Mouse (Mus musculus) lung, postnatal 4 days (tissue): ENCODE results near the gene Gm5244.

Experiments
- DNase-seq, 2 experiments: peaks; one replicate each; pipeline ENCODE4 v3.0.0; 2021

The Gm5244 gene

GRCm38 (mm10) chr19:12846382-12846781, at the start of gene Gm5244:
Gene Gm5244, plus strand, starts transcription at chr19:12846682.
- no peak for DNase-seq

GRCm38 (mm10) chr19:12797071-12797470, 49.4 kb upstream of the Gm5244 start:
- peak in 1 of 2 experiments; percentile 25 for DNase-seq

GRCm38 (mm10) chr19:12798404-12798803, 48.1 kb upstream of the Gm5244 start:
- peak in 1 of 2 experiments; percentile 23 for DNase-seq

- no peak for DNase-seq
Measured at GRCm38 (mm10) chr19:12799081-12799480, 47.4 kb upstream of the Gm5244 start.

- no peak for DNase-seq
Measured at GRCm38 (mm10) chr19:12800621-12801020, 45.9 kb upstream of the Gm5244 start.

- DNase-seq: no peak
Measured at GRCm38 (mm10) chr19:12801046-12801445, 45.4 kb upstream of the Gm5244 start.

- DNase-seq: no peak
Measured at GRCm38 (mm10) chr19:12802830-12803229, 43.7 kb upstream of the Gm5244 start.

- DNase-seq: no peak
Measured at GRCm38 (mm10) chr19:12804237-12804636, 42.2 kb upstream of the Gm5244 start.

GRCm38 (mm10) chr19:12805730-12806129, 40.8 kb upstream of the Gm5244 start:
- no peak for DNase-seq

- no peak for DNase-seq
Measured at GRCm38 (mm10) chr19:12806214-12806613, 40.3 kb upstream of the Gm5244 start.

GRCm38 (mm10) chr19:12812644-12813364, 33.7 kb upstream of the Gm5244 start:
- DNase-seq: no peak

- DNase-seq: no peak
Measured at GRCm38 (mm10) chr19:12813883-12814282, 32.6 kb upstream of the Gm5244 start.

- no peak for DNase-seq
Measured at GRCm38 (mm10) chr19:12818507-12818906, 28.0 kb upstream of the Gm5244 start.

- DNase-seq: peak in 1 of 2 experiments; percentile 20
Measured at GRCm38 (mm10) chr19:12820383-12820782, 26.1 kb upstream of the Gm5244 start.

GRCm38 (mm10) chr19:12824549-12824948, 21.9 kb upstream of the Gm5244 start:
- no peak for DNase-seq

- DNase-seq: no peak
Measured at GRCm38 (mm10) chr19:12830823-12831430, 15.6 kb upstream of the Gm5244 start.

GRCm38 (mm10) chr19:12831559-12831958, 14.9 kb upstream of the Gm5244 start:
- DNase-seq: no peak

- DNase-seq: no peak
Measured at GRCm38 (mm10) chr19:12833625-12834024, 12.9 kb upstream of the Gm5244 start.

GRCm38 (mm10) chr19:12838507-12838906, 8.0 kb upstream of the Gm5244 start:
- DNase-seq: no peak

- no peak for DNase-seq
Measured at GRCm38 (mm10) chr19:12856983-12857382, 10.5 kb downstream of the Gm5244 start, which contains the start of gene Olfr1444. Gene Olfr1444, plus strand, starts transcription at chr19:12857283.

- DNase-seq: no peak
Measured at GRCm38 (mm10) chr19:12883555-12883954, 37.1 kb downstream of the Gm5244 start, which contains the start of gene Olfr1445. Gene Olfr1445, plus strand, starts transcription at chr19:12883855.

GRCm38 (mm10) chr19:12893424-12893823, 46.9 kb downstream of the Gm5244 start, which contains the start of gene Olfr1446:
Gene Olfr1446, minus strand, starts transcription at chr19:12893524.
- no peak for DNase-seq
